Mouse (Mus musculus) kidney, embryonic 15.5 days (tissue): ENCODE data around the gene Dnaja4. TPM values are rescaled to one million over a fixed set of nuclear protein-coding genes. Genes with fewer than 3 reads are reported as not detected.
A peak's percentile ranks its signal among the peaks of the same experiment; 100 is the strongest.

ENCODE experiments used
- ATAC-seq: fragments of 200-750 bp; cut with Nextera tagmentation; replicated peaks from 2 replicates; pipeline ENCODE4 v1.8.0; 2017; ENCODE audit warnings: moderate TSS enrichment; ENCODE audit not compliant: low FRiP score
- H3K27ac ChIP-seq: fragments of 300-500 bp; sonication (generic); 2 replicates; pipeline ENCODE4 v1.5.1; 2015; ENCODE audit warnings: mild to moderate bottlenecking, inconsistent platforms
- H3K27me3 ChIP-seq: fragments of 300-500 bp; sonication (generic); 2 replicates; pipeline ENCODE4 v1.6.1; 2015; ENCODE audit warnings: inconsistent platforms
- H3K36me3 ChIP-seq: fragments of 300-500 bp; sonication (generic); 2 replicates; pipeline ENCODE4 v1.6.1; 2015; ENCODE audit warnings: inconsistent platforms
- H3K4me1 ChIP-seq: fragments of 300-500 bp; sonication (generic); 2 replicates; pipeline ENCODE4 v1.6.1; 2015; ENCODE audit warnings: inconsistent platforms
- H3K4me2 ChIP-seq: fragments of 300-500 bp; sonication (generic); 2 replicates; pipeline ENCODE4 v1.6.1; 2015; ENCODE audit warnings: moderate library complexity, mild to moderate bottlenecking, inconsistent platforms
- H3K4me3 ChIP-seq: fragments of 300-500 bp; sonication (generic); replicated peaks from 2 replicates; pipeline ENCODE4 v1.5.1; 2015; ENCODE audit warnings: mild to moderate bottlenecking, inconsistent platforms
- H3K9ac ChIP-seq: fragments of 300-500 bp; sonication (generic); 2 replicates; pipeline ENCODE4 v1.6.1; 2015; ENCODE audit warnings: mild to moderate bottlenecking, inconsistent platforms
- H3K9me3 ChIP-seq: fragments of 300-500 bp; sonication (generic); replicated peaks from 2 replicates; pipeline ENCODE4 v1.6.1; 2016; ENCODE audit warnings: inconsistent platforms
- WGBS: fragments of 180-500 bp; shearing (Covaris S2); methylation state at CpG from one replicate; pipeline ENCODE4 v1.1.7; 2015; ENCODE audit warnings: mixed read lengths; 5-methylcytosine and 5-hydroxymethylcytosine counted together
- polyA plus RNA-seq: library from polyadenylated mRNA; unstranded; fragments of >200 nt; fragmentation: Nextera tagmentation; extraction: Ambion mirVana; gene quantifications from 2 replicates; pipeline ENCODE4 v1.2.1, GENCODE M21; 2015

Dnaja4 gene
- polyA plus RNA-seq, 1 experiment from 2014 or later, result 4.4 TPM

GRCm38 (mm10) chr9:54702581-54702980 is 3.9 kb downstream of the Dnaja4 start:
- Histone ChIP-seq H3K27ac (no peak overlapping the region), H3K9ac (no peak overlapping the region), H3K4me2 (no peak overlapping the region), H3K36me3 (no peaks in the 10 kb centered on the region), H3K27me3 (peaks cover 32% of the 10 kb centered on the region), H3K9me3 (no peaks in the 10 kb centered on the region), H3K4me1 (peaks cover 15% of the 10 kb centered on the region), H3K4me3 (no peak overlapping the region)
- 83% methylated on average over 2 of the region's 2 CpGs for WGBS
- no peak for ATAC-seq

DNA sequence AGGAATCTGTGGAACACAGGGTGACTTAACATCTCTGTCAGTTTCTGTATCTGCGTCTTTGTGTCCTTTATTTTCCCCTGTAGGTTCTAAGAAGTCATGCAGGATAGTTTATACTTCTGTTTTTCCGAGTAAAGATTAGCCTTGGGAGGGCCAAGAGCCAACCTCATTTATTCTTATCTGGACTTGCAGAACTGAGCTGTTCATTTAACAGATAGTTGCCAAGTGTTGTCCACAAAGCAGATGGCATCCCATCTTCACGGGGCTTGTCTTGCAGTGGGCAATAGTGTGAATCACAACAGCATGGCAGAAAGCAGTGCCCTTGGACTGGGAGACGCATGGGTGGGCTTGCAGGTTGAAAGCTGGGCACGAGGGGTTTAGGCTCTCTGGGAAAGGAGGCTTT is 5.7 kb downstream of the Dnaja4 start:
- H3K4me1 ChIP-seq, result peaks cover 8% of the 10 kb centered on the region
- 68% methylated on average over 5 of the region's 5 CpGs for whole genome bisulfite sequencing
- H3K27me3 ChIP-seq, result peaks cover 19% of the 10 kb centered on the region
- H3K9ac ChIP-seq, result no peak overlapping the region
- H3K36me3 ChIP-seq, result 0 out of 2 replicates have a peak, but pooled peaks cover 6% of the 10 kb centered on the region
- ATAC-seq, result no peak
- no peak overlapping the region for H3K4me2 ChIP-seq
- no peak overlapping the region for H3K27ac ChIP-seq
- no peaks in the 10 kb centered on the region for H3K9me3 ChIP-seq
- no peak overlapping the region for H3K4me3 ChIP-seq

DNA sequence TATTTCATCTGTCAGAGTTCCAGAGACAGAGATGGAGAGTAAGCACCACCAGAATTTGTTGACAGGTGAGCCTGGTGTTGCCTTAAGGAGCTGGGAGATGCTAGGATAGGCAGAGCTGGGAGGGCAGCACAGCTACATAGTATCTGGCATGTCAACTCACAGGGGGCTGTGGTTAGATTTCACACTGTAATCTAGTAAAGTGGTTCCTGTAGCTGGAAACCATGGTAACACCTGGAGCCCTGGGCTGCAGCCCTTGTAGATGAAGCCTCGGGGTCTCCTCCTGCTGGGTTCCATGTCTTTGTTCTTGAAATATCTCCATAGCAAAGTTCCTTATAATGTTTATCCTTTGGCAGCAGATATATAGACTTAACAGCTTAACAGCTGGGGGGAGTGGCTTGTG is 6.9 kb downstream of the Dnaja4 start:
- 64% methylated on average over 1 of the region's 1 CpGs for WGBS

DNA sequence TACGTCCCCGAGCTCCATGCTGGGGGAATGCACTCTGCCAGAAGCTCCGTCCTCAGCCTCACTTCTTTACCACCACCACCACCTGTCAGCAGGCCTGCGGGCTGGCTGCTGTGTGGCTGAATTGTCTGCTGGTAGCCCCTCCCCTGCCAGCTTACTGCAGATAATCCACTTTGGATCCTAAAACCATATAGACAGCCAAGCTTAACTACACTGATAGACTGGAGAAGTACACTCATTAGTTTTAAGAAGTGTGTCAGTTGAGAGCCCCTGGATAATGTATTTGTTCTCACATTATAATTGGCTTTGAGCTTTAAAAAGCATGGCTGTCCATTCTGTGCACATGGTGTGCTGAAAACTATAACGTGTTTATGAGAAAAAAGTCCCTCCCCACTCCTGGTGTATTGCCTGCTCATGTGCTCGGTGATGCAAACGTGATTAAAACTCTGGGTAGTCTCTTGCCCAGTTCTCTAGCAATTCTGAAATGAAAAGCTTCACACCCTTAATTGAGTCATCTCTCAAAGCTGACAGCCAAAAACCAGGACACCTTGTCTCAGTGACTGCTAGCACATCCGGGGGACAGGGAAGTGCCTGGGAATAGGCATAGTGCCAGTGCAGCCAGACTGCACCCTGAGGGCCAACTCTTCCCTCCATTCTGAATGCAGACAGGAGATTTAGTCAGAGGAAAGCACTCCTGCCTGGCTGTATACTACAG is 8.8 kb downstream of the Dnaja4 start:
- Histone ChIP-seq H3K4me1 (no peaks in the 10 kb centered on the region), H3K9me3 (no peaks in the 10 kb centered on the region), H3K4me3 (no peak overlapping the region), H3K4me2 (no peak overlapping the region), H3K36me3 (peaks cover 27% of the 10 kb centered on the region; the same call in 1 of the 2 replicates), H3K9ac (no peak overlapping the region), H3K27ac (no peak overlapping the region), H3K27me3 (no peaks in the 10 kb centered on the region)
- WGBS, result 73% methylated on average over 8 of the region's 8 CpGs
- no peak for ATAC-seq

More for the DNA sequence above, 6.9 kb downstream of the Dnaja4 start:
- H3K9ac ChIP-seq, result no peak overlapping the region
- peaks cover 8% of the 10 kb centered on the region; the same call in 1 of the 2 replicates for H3K36me3 ChIP-seq
- no peaks in the 10 kb centered on the region for H3K4me1 ChIP-seq
- no peak overlapping the region for H3K27ac ChIP-seq
- H3K4me3 ChIP-seq, result no peak overlapping the region
- H3K4me2 ChIP-seq, result no peak overlapping the region
- H3K9me3 ChIP-seq, result no peaks in the 10 kb centered on the region
- H3K27me3 ChIP-seq, result peaks cover 10% of the 10 kb centered on the region
- ATAC-seq, result no peak

DNA sequence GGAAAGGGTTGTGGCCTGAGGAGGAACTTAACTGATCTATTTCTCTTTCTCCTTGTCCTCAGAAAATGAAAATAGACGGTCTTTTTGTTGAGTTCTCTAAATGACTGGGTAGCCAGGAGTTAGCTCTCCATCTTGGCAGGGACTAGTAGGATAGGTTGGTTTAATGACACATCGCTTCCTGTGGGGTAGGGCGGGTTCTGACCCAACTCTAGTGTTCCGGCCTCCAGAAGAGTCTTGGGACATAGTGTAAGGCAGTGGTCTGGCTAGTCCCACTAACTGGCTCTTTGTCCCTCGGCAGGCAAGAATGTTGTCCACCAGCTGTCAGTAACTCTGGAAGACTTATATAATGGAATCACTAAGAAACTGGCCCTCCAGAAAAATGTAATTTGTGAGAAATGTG is 9.4 kb downstream of the Dnaja4 start:
- WGBS, result 84% methylated on average over 5 of the region's 5 CpGs
- H3K4me2 ChIP-seq, result no peak overlapping the region
- H3K27me3 ChIP-seq, result no peaks in the 10 kb centered on the region
- H3K36me3 ChIP-seq, result peaks cover 32% of the 10 kb centered on the region
- ATAC-seq, result no peak
- no peak overlapping the region for H3K4me3 ChIP-seq
- no peaks in the 10 kb centered on the region for H3K9me3 ChIP-seq
- H3K27ac ChIP-seq, result no peak overlapping the region
- H3K4me1 ChIP-seq, result no peaks in the 10 kb centered on the region
- no peak overlapping the region for H3K9ac ChIP-seq

GRCm38 (mm10) chr9:54715776-54716175 is 17.1 kb downstream of the Dnaja4 start:
- WGBS, result 79% methylated on average over 3 of the region's 3 CpGs

GRCm38 (mm10) chr9:54717527-54717926 is 18.9 kb downstream of the Dnaja4 start:
- ATAC-seq, result no peak
- Histone ChIP-seq H3K9me3 (no peaks in the 10 kb centered on the region), H3K9ac (no peak overlapping the region), H3K4me1 (no peaks in the 10 kb centered on the region), H3K4me3 (no peak overlapping the region), H3K4me2 (no peak overlapping the region), H3K27me3 (no peaks in the 10 kb centered on the region), H3K36me3 (peaks cover 96% of the 10 kb centered on the region), H3K27ac (no peak overlapping the region)
- 78% methylated on average over 3 of the region's 3 CpGs for WGBS

More at GRCm38 (mm10) chr9:54715776-54716175, 17.1 kb downstream of the Dnaja4 start:
- Histone ChIP-seq H3K4me1 (no peaks in the 10 kb centered on the region), H3K9ac (no peak overlapping the region), H3K9me3 (no peaks in the 10 kb centered on the region), H3K4me2 (no peak overlapping the region), H3K4me3 (no peak overlapping the region), H3K36me3 (peaks cover 98% of the 10 kb centered on the region), H3K27ac (no peak overlapping the region), H3K27me3 (no peaks in the 10 kb centered on the region)
- no peak for ATAC-seq

- no peak overlapping the region for H3K9ac ChIP-seq
- ATAC-seq, result no peak
- no peaks in the 10 kb centered on the region for H3K27me3 ChIP-seq
- H3K4me3 ChIP-seq, result no peak overlapping the region
- H3K4me2 ChIP-seq, result no peak overlapping the region
- no peaks in the 10 kb centered on the region for H3K4me1 ChIP-seq
- no peak overlapping the region for H3K27ac ChIP-seq
- peaks cover 96% of the 10 kb centered on the region for H3K36me3 ChIP-seq
- H3K9me3 ChIP-seq, result no peaks in the 10 kb centered on the region
- 62% methylated on average over 7 of the region's 7 CpGs for WGBS
Observed at GRCm38 (mm10) chr9:54722156-54722555, 23.5 kb downstream of the Dnaja4 start.

DNA sequence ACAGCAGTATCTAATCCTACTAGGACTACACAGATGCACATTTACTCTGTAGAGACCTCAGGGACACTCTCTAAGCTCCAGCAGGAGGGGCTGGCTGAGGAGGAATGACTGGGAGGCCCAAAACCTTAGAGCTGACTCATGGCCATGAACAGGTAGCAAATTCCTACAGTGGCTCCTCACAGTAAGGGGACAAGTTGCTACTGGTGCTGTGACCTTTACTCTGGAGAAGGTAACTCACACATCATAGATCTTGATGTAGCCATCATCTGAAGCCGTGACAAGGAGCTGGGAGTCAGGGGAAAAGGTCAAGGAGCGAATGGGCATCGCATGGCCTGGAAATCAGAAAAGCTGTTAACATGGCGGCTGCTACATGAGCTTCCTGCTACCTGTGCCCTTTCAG is 23.9 kb downstream of the Dnaja4 start:
- Histone ChIP-seq H3K36me3 (peaks cover 96% of the 10 kb centered on the region), H3K4me3 (no peak overlapping the region), H3K9ac (no peak overlapping the region), H3K9me3 (no peaks in the 10 kb centered on the region), H3K4me1 (no peaks in the 10 kb centered on the region), H3K4me2 (no peak overlapping the region), H3K27me3 (no peaks in the 10 kb centered on the region), H3K27ac (no peak overlapping the region)
- ATAC-seq, result no peak
- 88% methylated on average over 4 of the region's 4 CpGs for WGBS

- Histone ChIP-seq H3K4me3 (no peak overlapping the region), H3K36me3 (peaks cover 92% of the 10 kb centered on the region), H3K4me1 (no peaks in the 10 kb centered on the region), H3K9ac (no peak overlapping the region), H3K9me3 (no peaks in the 10 kb centered on the region), H3K4me2 (no peak overlapping the region), H3K27me3 (no peaks in the 10 kb centered on the region), H3K27ac (no peak overlapping the region)
- 85% methylated on average over 5 of the region's 5 CpGs for WGBS
- no peak for ATAC-seq
Observed at GRCm38 (mm10) chr9:54726315-54726714, 27.6 kb downstream of the Dnaja4 start.

DNA sequence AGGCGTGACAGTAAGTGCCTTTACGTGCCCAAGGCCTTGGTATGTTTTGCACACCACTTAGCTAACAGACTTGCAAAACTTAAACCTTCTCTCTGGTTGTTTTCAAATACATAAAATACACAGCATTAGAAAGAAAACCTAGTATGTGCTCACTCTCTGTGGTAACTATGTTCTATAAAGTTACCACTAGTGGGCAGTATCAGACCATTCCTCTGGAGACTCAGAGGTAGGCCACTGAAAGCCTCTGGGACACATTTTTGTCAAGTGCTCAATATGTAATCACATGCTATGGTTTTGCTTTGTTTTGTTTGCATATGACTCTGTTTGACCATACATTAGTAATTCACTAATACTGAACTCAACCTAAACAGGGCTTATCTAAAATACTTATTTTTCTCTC is 33.4 kb downstream of the Dnaja4 start:
- Histone ChIP-seq H3K4me3 (no peak overlapping the region), H3K4me2 (no peak overlapping the region), H3K4me1 (peaks cover 21% of the 10 kb centered on the region), H3K9me3 (no peaks in the 10 kb centered on the region), H3K27me3 (no peaks in the 10 kb centered on the region), H3K9ac (no peak overlapping the region), H3K27ac (no peak overlapping the region), H3K36me3 (peaks cover 35% of the 10 kb centered on the region)
- no peak for ATAC-seq
- 94% methylated on average over 2 of the region's 2 CpGs for WGBS

GRCm38 (mm10) chr9:54733921-54734638 is 35.4 kb downstream of the Dnaja4 start, which contains the start of gene Wdr61:
Gene Wdr61, minus strand, starts transcription at chr9:54734519.
- 2% methylated on average over 32 of the region's 32 CpGs for WGBS
- Histone ChIP-seq H3K9ac (peak within 1 kb of the TSS; percentile 70), H3K36me3 (peaks cover 15% of the 10 kb centered on the region), H3K4me1 (peaks cover 21% of the 10 kb centered on the region), H3K27me3 (no peaks in the 10 kb centered on the region), H3K27ac (peak within 1 kb of the TSS; percentile 61; the same call in 1 of the 2 replicates), H3K4me3 (peak within 1 kb of the TSS; percentile 88), H3K4me2 (peak within 1 kb of the TSS; percentile 77), H3K9me3 (no peaks in the 10 kb centered on the region)
- peak; percentile 98 for ATAC-seq
